Mouse (Mus musculus) heart, embryonic 11.5 days (tissue): Measurements from ENCODE around the gene Nfic. TPM values are rescaled to one million over a fixed set of nuclear protein-coding genes. Genes with fewer than 3 reads are reported as not detected.
A peak's percentile ranks its signal among the peaks of the same experiment; 100 is the strongest.

Experiments used
- ATAC-seq: fragments of 200-750 bp; cut with Nextera tagmentation; replicated peaks from 2 replicates; pipeline ENCODE4 v1.8.0; 2017; ENCODE audit warnings: moderate library complexity; ENCODE audit not compliant: insufficient number of reproducible peaks, low FRiP score, low TSS enrichment
- H3K27ac ChIP-seq: fragments of 300-500 bp; sonication (generic); 2 replicates; pipeline ENCODE4 v1.5.1; 2014; ENCODE audit warnings: mild to moderate bottlenecking, low read depth, low read length
- H3K27me3 ChIP-seq: fragments of 300-500 bp; sonication (generic); 2 replicates; pipeline ENCODE4 v1.6.1; 2014; ENCODE audit warnings: mild to moderate bottlenecking, low read length, mixed read lengths; ENCODE audit not compliant: control insufficient read depth, insufficient read depth
- H3K36me3 ChIP-seq: fragments of 300-500 bp; sonication (generic); 2 replicates; pipeline ENCODE4 v1.6.1; 2014; ENCODE audit warnings: mild to moderate bottlenecking, low read length, moderate library complexity, mixed read lengths; ENCODE audit not compliant: control insufficient read depth, insufficient read depth
- H3K4me1 ChIP-seq: fragments of 300-500 bp; sonication (generic); 2 replicates; pipeline ENCODE4 v1.6.1; 2014; ENCODE audit warnings: low read length; ENCODE audit not compliant: control insufficient read depth, insufficient read depth
- H3K4me2 ChIP-seq: fragments of 300-500 bp; sonication (generic); 2 replicates; pipeline ENCODE4 v1.6.1; 2014; ENCODE audit warnings: mild to moderate bottlenecking, moderate library complexity
- H3K4me3 ChIP-seq: fragments of 300-500 bp; sonication (generic); 2 replicates; pipeline ENCODE4 v1.5.1; 2014; ENCODE audit warnings: low read depth, low read length
- H3K9ac ChIP-seq: fragments of 300-500 bp; sonication (generic); 2 replicates; pipeline ENCODE4 v1.6.1; 2014; ENCODE audit warnings: mild to moderate bottlenecking, low read depth, low read length, moderate library complexity
- H3K9me3 ChIP-seq: fragments of 300-500 bp; sonication (generic); replicated peaks from 2 replicates; pipeline ENCODE4 v1.6.1; 2016; ENCODE audit warnings: low read length; ENCODE audit not compliant: control insufficient read depth
- WGBS: fragments of 180-500 bp; shearing (Covaris S2); extraction: QIAGEN DNeasy Blood & Tissue Kit; methylation state at CpG from one replicate; pipeline ENCODE4 v1.1.7; 2014; ENCODE audit not compliant: insufficient replicate concordance; 5-methylcytosine and 5-hydroxymethylcytosine counted together
- polyA plus RNA-seq: library from polyadenylated mRNA; unstranded; fragments of >200 nt; fragmentation: Nextera tagmentation; extraction: Ambion mirVana; gene quantifications from 2 replicates; pipeline ENCODE4 v1.2.1, GENCODE M21; 2014

Nfic gene
- polyA plus RNA-seq, 1 experiment from 2014 or later = 28.1 TPM

GRCm38 (mm10) chr10:81481605-81482532 lies 26.4 kb upstream of the Nfic start:
- H3K9ac ChIP-seq = 0 out of 2 replicates have a peak overlapping the region, but pooled peaks have one; percentile 29
- no peaks in the 10 kb centered on the region for H3K9me3 ChIP-seq
- peaks cover 5% of the 10 kb centered on the region; the same call in 1 of the 2 replicates for H3K36me3 ChIP-seq
- 5% methylated on average over 35 of the region's 35 CpGs for WGBS
- peak overlapping the region; percentile 44 for H3K4me3 ChIP-seq
- H3K27ac ChIP-seq = no peak overlapping the region
- peak overlapping the region; percentile 85 for H3K4me2 ChIP-seq
- peaks cover 6% of the 10 kb centered on the region; the same call in 1 of the 2 replicates for H3K4me1 ChIP-seq
- H3K27me3 ChIP-seq = peaks cover 41% of the 10 kb centered on the region
- 0 out of 2 replicates have a peak, but pooled peaks have one; percentile 14 for ATAC-seq

DNA sequence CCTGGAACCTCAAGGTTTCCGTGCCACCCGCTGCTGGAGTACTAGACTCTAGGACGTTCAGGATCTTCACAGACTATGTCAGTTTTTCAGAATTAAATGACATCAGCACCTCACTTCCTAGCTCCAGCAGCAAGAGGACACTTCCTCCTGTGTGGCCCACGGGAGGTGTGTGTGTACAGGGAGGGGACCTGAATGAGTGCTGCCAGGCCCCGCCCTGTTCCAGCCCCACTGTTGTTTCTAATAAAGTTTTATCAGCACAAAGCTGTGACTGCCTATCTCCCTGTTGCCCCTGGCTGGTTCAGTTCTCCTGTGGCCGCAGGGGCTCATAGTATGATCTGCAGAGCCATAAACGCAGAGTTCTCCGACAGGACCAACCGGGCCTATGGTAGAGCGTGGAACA lies 19.0 kb upstream of the Nfic start:
- Histone ChIP-seq H3K4me1 (no peaks in the 10 kb centered on the region), H3K27me3 (peaks cover 81% of the 10 kb centered on the region), H3K4me2 (no peak overlapping the region), H3K36me3 (no peaks in the 10 kb centered on the region), H3K9me3 (no peaks in the 10 kb centered on the region), H3K27ac (no peak overlapping the region), H3K4me3 (no peak overlapping the region), H3K9ac (no peak overlapping the region)
- no peak for ATAC-seq
- WGBS = 68% methylated on average over 10 of the region's 10 CpGs

DNA sequence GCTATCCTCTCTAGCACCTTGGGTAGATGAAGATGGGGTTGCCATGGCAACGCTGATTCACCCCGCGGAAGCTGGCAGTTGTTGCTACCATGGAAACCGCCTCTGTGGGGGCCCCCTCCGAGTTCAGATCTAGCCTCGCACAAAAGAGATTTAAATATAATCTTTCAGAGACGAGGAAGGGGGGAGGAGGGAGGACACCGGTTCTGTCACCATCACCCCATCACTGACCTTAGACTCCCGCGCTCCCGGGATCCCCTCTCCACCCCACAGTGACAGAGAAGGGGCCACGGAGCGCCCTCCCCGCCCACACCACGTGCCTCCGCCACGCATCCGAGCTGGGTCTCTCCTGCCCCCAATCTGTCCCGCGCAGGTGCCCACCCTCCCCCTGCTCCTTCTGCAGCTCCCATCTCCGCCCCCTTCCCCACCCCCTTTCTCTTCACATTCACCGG lies 17.6 kb upstream of the Nfic start:
- no peaks in the 10 kb centered on the region for H3K9me3 ChIP-seq
- no peak for ATAC-seq
- H3K27ac ChIP-seq = no peak overlapping the region
- 2% methylated on average over 22 of the region's 22 CpGs for WGBS
- no peak overlapping the region for H3K9ac ChIP-seq
- no peak overlapping the region for H3K4me2 ChIP-seq
- H3K27me3 ChIP-seq = peaks cover 84% of the 10 kb centered on the region
- H3K4me3 ChIP-seq = no peak overlapping the region
- no peaks in the 10 kb centered on the region for H3K36me3 ChIP-seq
- H3K4me1 ChIP-seq = no peaks in the 10 kb centered on the region

DNA sequence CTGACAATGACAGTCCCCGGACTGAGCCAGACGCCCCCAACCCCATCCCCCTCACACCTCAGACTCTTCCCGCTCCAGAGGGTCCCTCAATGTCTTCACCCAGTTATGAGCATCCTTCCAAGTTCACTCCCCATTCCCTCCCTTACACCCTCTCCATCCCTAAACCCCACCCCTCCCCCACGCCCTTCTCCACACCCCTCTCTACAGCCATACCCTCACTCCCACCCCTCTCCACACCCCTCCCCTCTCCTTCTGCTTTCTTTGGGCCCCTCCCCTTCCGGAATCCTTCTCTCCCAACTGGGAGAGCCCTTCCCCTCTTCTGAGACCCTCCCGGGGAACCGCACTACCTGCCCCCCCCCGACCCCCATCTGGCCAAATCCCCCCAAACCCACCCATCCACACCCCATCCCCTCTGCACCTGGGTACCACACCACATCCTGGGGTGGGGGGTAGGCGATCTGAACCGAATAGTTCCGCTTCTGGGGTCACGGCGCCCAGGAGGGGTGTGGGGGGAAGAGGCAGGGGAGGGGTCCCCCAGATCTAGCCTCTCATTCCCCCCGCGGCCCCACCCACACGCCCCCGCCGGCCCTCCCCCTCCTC lies 17.1 kb upstream of the Nfic start:
- H3K9ac ChIP-seq = no peak overlapping the region
- no peaks in the 10 kb centered on the region for H3K36me3 ChIP-seq
- H3K9me3 ChIP-seq = no peaks in the 10 kb centered on the region
- WGBS = 6% methylated on average over 15 of the region's 18 CpGs
- ATAC-seq = no peak
- H3K27ac ChIP-seq = no peak overlapping the region
- no peaks in the 10 kb centered on the region for H3K4me1 ChIP-seq
- no peak overlapping the region for H3K4me2 ChIP-seq
- H3K27me3 ChIP-seq = peaks cover 86% of the 10 kb centered on the region
- H3K4me3 ChIP-seq = no peak overlapping the region

GRCm38 (mm10) chr10:81470454-81470853 lies 15.0 kb upstream of the Nfic start:
- H3K9me3 ChIP-seq = no peaks in the 10 kb centered on the region
- H3K36me3 ChIP-seq = no peaks in the 10 kb centered on the region
- H3K4me3 ChIP-seq = no peak overlapping the region
- no peak overlapping the region for H3K27ac ChIP-seq
- no peak overlapping the region for H3K9ac ChIP-seq
- 34% methylated on average over 18 of the region's 18 CpGs for WGBS
- H3K4me1 ChIP-seq = no peaks in the 10 kb centered on the region
- no peak overlapping the region for H3K4me2 ChIP-seq
- peaks cover 89% of the 10 kb centered on the region for H3K27me3 ChIP-seq
- ATAC-seq = no peak

DNA sequence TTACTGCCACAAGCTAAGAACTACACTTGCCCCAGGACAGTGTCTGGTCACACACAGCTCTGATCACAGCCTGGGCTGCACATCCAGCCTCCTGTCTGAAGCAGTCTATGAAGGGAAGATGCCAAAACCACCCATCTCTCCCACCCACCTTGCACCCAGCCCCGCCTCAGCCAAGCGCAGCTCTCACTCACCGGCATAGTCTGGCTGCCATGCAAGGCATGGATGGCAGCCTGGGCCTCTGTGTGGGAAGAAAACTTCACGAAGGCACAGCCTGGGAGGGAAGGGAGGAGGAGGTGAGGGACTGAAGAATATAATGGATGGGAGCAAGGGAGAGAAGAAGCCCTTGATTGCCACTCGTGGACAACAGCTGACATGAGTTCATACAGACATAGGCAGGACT lies 13.8 kb upstream of the Nfic start:
- 75% methylated on average over 5 of the region's 5 CpGs for WGBS
- Histone ChIP-seq H3K9ac (no peak overlapping the region), H3K27me3 (peaks cover 89% of the 10 kb centered on the region), H3K36me3 (no peaks in the 10 kb centered on the region), H3K9me3 (no peaks in the 10 kb centered on the region), H3K4me2 (no peak overlapping the region), H3K4me3 (no peak overlapping the region), H3K4me1 (peaks cover 3% of the 10 kb centered on the region), H3K27ac (no peak overlapping the region)
- no peak for ATAC-seq

- no peak overlapping the region for H3K4me3 ChIP-seq
- no peak overlapping the region for H3K27ac ChIP-seq
- 79% methylated on average over 16 of the region's 16 CpGs for WGBS
- H3K9me3 ChIP-seq = no peaks in the 10 kb centered on the region
- H3K4me1 ChIP-seq = peaks cover 6% of the 10 kb centered on the region
- ATAC-seq = no peak
- no peaks in the 10 kb centered on the region for H3K36me3 ChIP-seq
- H3K9ac ChIP-seq = no peak overlapping the region
- peaks cover 89% of the 10 kb centered on the region for H3K27me3 ChIP-seq
- H3K4me2 ChIP-seq = no peak overlapping the region
Observed at GRCm38 (mm10) chr10:81467670-81468235, 12.3 kb upstream of the Nfic start.

DNA sequence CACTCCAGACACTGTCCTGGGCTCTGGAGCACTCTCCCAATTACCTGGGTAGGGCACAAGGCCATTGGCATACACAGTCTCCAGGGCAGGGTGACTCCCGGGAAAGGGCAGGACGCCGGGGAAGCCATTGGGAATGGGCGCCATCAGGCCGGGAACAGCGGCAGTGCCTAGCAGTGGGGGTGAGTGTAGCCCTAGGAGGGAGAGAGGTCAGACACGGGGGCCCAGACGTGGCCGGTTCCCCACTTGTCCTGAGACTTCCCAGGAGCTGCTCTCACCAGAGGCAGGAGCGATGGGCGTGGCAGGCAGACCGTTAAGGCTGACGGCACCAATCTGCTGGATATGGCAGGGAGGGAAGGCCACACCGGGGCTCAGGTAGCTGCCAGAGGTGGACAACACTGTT lies 11.4 kb upstream of the Nfic start:
- Histone ChIP-seq H3K27ac (no peak overlapping the region), H3K9me3 (no peaks in the 10 kb centered on the region), H3K4me1 (peaks cover 6% of the 10 kb centered on the region), H3K4me3 (no peak overlapping the region), H3K9ac (no peak overlapping the region), H3K36me3 (no peaks in the 10 kb centered on the region), H3K4me2 (no peak overlapping the region), H3K27me3 (peaks cover 89% of the 10 kb centered on the region)
- ATAC-seq = no peak
- 55% methylated on average over 14 of the region's 14 CpGs for WGBS
